Mouse (Mus musculus): ENCODE data around the gene Pramef6. TPM values are rescaled to one million over a fixed set of nuclear protein-coding genes. Genes with fewer than 3 reads are reported as not detected.
"Not testable (repeated sequence)": the region's sequence is repeated elsewhere in the genome, so short reads cannot be mapped to it uniquely, and the experiment has no call there.

Gene Pramef6
- polyA plus RNA-seq (2015; fragmentation: Nextera tagmentation; extraction: Ambion mirVana): not detected in 2 replicates

DNA sequence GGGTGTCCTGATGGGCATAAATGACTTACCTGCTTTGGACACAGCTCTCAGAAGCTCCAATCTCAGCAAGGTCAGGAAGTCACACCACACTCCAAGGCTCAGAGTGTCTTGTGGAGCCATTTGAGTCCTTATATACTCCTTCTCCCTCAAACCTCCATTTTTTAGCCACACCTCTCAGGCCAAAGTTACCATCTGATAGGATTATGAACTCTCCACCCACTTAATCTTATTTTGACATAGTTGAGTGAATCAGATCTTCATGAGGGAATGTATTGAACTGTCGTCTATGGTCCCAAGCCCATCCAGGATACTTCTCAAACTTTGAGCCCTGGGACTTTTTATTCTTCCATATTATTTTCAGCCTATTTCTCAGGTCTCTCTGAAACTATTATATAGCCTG is at the start of gene Pramef6:
Pramef6 (minus strand) TSS at position 101 of the 400 bp plus-strand sequence.
- not testable (repeated sequence) for H3K36me3 ChIP-seq; H3K4me1 ChIP-seq (replicated peaks); H3K27me3 ChIP-seq; H3K4me2 ChIP-seq; DNase-seq; ATAC-seq (ENCODE audit: low read depth); H3K4me3 ChIP-seq (replicated peaks); H3K9me3 ChIP-seq (replicated peaks); H3K9ac ChIP-seq; H3K27ac ChIP-seq
- 64% methylated on average over 1 of the region's 1 CpGs for WGBS (ENCODE audit: insufficient replicate concordance)

DNA sequence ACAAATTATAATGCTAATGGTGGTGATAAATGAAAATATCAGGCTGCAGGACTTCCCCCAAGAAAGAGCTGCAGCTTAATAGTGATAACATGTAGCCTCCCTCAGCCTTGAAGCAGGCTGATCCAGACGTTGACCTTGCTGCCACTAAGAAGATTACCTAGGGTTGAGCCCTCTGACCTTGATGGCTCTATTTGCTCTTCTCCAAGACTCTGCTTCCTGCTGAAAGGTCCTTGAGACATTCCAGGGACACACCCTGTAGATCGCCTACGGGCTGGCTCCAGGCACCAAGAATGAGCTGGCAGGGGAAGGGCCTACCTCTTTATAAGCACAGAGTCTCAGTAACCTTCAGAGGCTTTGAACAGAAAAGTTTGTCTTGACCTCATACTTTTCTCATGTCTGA is 5.8 kb downstream of the Pramef6 start:
- not testable (repeated sequence) for H3K4me3 ChIP-seq (replicated peaks); H3K27ac ChIP-seq; H3K4me2 ChIP-seq; H3K36me3 ChIP-seq; ATAC-seq (ENCODE audit: low read depth); H3K9me3 ChIP-seq (replicated peaks); DNase-seq; H3K9ac ChIP-seq; H3K4me1 ChIP-seq (replicated peaks); H3K27me3 ChIP-seq
- 63% methylated on average over 3 of the region's 3 CpGs for WGBS (ENCODE audit: insufficient replicate concordance)

DNA sequence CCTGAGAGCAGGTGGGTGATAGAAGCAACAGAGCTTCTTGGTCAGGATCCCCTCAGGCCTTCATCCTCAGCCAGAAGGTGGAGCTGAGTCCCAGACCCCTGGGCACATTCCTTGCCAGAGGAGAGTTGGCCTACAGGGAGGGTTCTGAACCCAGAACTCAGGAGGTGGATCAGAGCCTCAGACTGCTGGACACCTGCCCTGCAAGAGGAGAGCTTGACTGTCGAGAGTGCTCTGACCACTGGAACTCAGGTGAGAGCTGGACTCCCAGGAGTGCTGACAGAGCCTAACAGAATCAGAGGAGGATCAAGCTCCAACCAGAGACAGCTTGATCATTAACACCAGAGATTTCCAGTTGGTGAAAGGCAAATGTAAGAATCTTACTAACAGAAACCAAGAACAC is 17.8 kb downstream of the Pramef6 start:
- H3K4me2 ChIP-seq; H3K9me3 ChIP-seq (replicated peaks); H3K36me3 ChIP-seq; H3K27ac ChIP-seq; H3K9ac ChIP-seq; DNase-seq; H3K4me3 ChIP-seq (replicated peaks); H3K4me1 ChIP-seq (replicated peaks); H3K27me3 ChIP-seq; ATAC-seq (ENCODE audit: low read depth): not testable (repeated sequence)
- WGBS (ENCODE audit: insufficient replicate concordance): 55% methylated on average over 1 of the region's 1 CpGs

DNA sequence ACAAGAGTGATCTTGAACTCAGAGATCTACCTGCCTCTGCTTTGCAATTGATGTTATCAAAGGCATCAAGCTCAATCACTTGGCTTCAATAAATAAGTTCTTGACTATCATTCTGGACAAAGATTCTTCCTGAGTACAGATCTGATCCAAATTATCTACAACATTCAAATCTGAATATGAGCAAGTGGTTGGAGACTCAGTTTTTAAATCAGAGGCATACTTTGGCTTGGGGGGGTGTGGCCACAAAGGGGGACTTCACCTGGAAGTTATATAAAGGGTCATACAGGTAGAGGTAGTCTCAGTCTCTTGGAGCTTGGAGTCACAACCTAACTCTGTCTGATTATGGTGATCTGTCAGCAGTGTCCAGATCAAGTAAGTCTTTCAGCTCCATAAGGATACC is 54.0 kb downstream of the Pramef6 start, which contains the start of gene Gm13103:
Gm13103 (plus strand) TSS at position 301 of the 400 bp plus-strand sequence.
- H3K4me2 ChIP-seq; H3K9ac ChIP-seq; H3K36me3 ChIP-seq; H3K27ac ChIP-seq; H3K27me3 ChIP-seq; H3K4me1 ChIP-seq (replicated peaks); ATAC-seq (ENCODE audit: low read depth); H3K9me3 ChIP-seq (replicated peaks); H3K4me3 ChIP-seq (replicated peaks); DNase-seq: not testable (repeated sequence)

Other genes with a start within 250 kb of the Pramef6 start
- not detected in 2 replicates for gene Gm13088, start 243.1 kb downstream of the Pramef6 start, polyA plus RNA-seq (2015; fragmentation: Nextera tagmentation; extraction: Ambion mirVana)
- not detected in 2 replicates for gene Gm13089, start 197.7 kb downstream of the Pramef6 start, polyA plus RNA-seq (2015; fragmentation: Nextera tagmentation; extraction: Ambion mirVana)
- not detected in 2 replicates for gene Gm13078, start 180.9 kb downstream of the Pramef6 start, polyA plus RNA-seq (2015; fragmentation: Nextera tagmentation; extraction: Ambion mirVana)
- not detected in 2 replicates for gene Gm13023, start 111.0 kb downstream of the Pramef6 start, polyA plus RNA-seq (2015; fragmentation: Nextera tagmentation; extraction: Ambion mirVana)
- gene Gm13084, start 84.3 kb downstream of the Pramef6 start, polyA plus RNA-seq (2015; fragmentation: Nextera tagmentation; extraction: Ambion mirVana): not detected in 2 replicates
- gene Gm13103, start 53.9 kb downstream of the Pramef6 start, polyA plus RNA-seq (2015; fragmentation: Nextera tagmentation; extraction: Ambion mirVana): not detected in 2 replicates
- not detected in 2 replicates for gene Pramef25, start 50.6 kb upstream of the Pramef6 start, polyA plus RNA-seq (2015; fragmentation: Nextera tagmentation; extraction: Ambion mirVana)
- gene Gm13101, start 66.6 kb upstream of the Pramef6 start, polyA plus RNA-seq (2015; fragmentation: Nextera tagmentation; extraction: Ambion mirVana): not detected in 2 replicates
- not detected in 2 replicates for gene Pramef17, start 94.0 kb upstream of the Pramef6 start, polyA plus RNA-seq (2015; fragmentation: Nextera tagmentation; extraction: Ambion mirVana)
- not detected in 2 replicates for gene Pramel4, start 158.7 kb upstream of the Pramef6 start, polyA plus RNA-seq (2015; fragmentation: Nextera tagmentation; extraction: Ambion mirVana)
- not detected in 2 replicates for gene Gm13102, start 206.1 kb upstream of the Pramef6 start, polyA plus RNA-seq (2015; fragmentation: Nextera tagmentation; extraction: Ambion mirVana)